Mouse (Mus musculus): Measurements from ENCODE around the gene Dffa.

DNA sequence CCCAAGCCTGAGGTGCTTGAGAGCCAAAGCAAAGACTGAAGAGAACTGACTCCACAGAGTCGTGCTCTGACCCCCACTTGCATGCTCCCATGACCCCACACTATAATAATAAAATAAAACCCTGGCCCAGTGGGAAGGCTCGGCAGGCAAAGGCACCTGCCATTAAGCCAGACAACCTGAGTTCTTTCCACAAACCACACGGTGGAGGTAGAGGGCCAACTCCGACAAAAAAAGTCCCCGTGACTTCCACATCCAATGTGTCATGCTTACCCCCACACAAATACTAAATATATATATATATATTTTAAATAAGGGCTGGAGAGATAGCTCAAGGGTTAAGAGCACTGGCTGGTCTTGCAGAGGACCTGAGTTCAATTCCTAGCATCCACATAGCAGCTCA is 60.2 kb downstream of the Dffa start:
- no peak; the same call in 1 of the 2 replicates for TF ChIP-seq CTCF (conservative IDR thresholded peaks at IDR 0.05; ENCODE audit: low read length)
- TF ChIP-seq POU5F1 (IDR thresholded peaks at IDR 0.05; ENCODE audit: borderline replicate concordance, low read length): no peak
